Comparison of ENCODE assay signal across 10 mouse cellular contexts in genomic region chr8:120441637-120442036, GRCm38 (mm10).
DNase-seq lines count a peak whose midpoint lies in the region; ATAC-seq lines count a peak whose summit lies in the region.
"Had no signal": no experiment of that assay in that cellular context is flagged by ENCODE, and none has a peak within 500 bp of the region (broad histone marks: within the 10 kb centered on the region; RNA-seq: fewer than 3 reads in every experiment).

No protein-coding gene starts in this region.

- no peak overlapping the region for H3K4me3 ChIP-seq in hindbrain, embryonic 11.5 days (ENCODE audit: low read depth, low read length)
- H3K4me3 ChIP-seq in hindbrain, embryonic 14.5 days (replicated peaks; ENCODE audit: low read length) = no peak overlapping the region
- no peak overlapping the region for H3K4me3 ChIP-seq in liver, embryonic 16.5 days (ENCODE audit: low read depth, low read length)

- 86% methylated on average over 6 of the region's 6 CpGs for WGBS in hindbrain, embryonic 11.5 days
- 81% methylated on average over 6 of the region's 6 CpGs for WGBS in hindbrain, embryonic 14.5 days
- 44% methylated on average over 6 of the region's 6 CpGs for WGBS in liver, embryonic 16.5 days (ENCODE audit: insufficient replicate concordance)

- H3K4me1 ChIP-seq in hindbrain, embryonic 11.5 days (replicated peaks; ENCODE audit: control insufficient read depth, insufficient read depth, low read length) = peaks cover 41% of the 10 kb centered on the region
- H3K4me1 ChIP-seq in hindbrain, embryonic 14.5 days (replicated peaks; ENCODE audit: control insufficient read depth, insufficient read depth, low read length) = peaks cover 46% of the 10 kb centered on the region
- H3K4me1 ChIP-seq in liver, embryonic 16.5 days (ENCODE audit: control insufficient read depth, low read depth, low read length) = peaks cover 27% of the 10 kb centered on the region

- H3K9me3 ChIP-seq in hindbrain, embryonic 11.5 days (ENCODE audit: control insufficient read depth, low read length) = no peaks in the 10 kb centered on the region
- no peaks in the 10 kb centered on the region for H3K9me3 ChIP-seq in hindbrain, embryonic 14.5 days (ENCODE audit: control insufficient read depth, low read length)
- H3K9me3 ChIP-seq in liver, embryonic 16.5 days (replicated peaks; ENCODE audit: control insufficient read depth, low read length) = no peaks in the 10 kb centered on the region

- peak overlapping the region; percentile 44 for H3K27ac ChIP-seq in hindbrain, embryonic 11.5 days (ENCODE audit: low read depth, low read length)
- peak overlapping the region; percentile 28; the same call in 1 of the 2 replicates for H3K27ac ChIP-seq in hindbrain, embryonic 14.5 days
- no peak overlapping the region for H3K27ac ChIP-seq in liver, embryonic 16.5 days (ENCODE audit: low read length)

- H3K27me3 ChIP-seq in hindbrain, embryonic 11.5 days (ENCODE audit: control insufficient read depth, insufficient read depth, low read length) = no peaks in the 10 kb centered on the region; the same call in 1 of the 2 replicates
- no peaks in the 10 kb centered on the region for H3K27me3 ChIP-seq in hindbrain, embryonic 14.5 days (ENCODE audit: control insufficient read depth, insufficient read depth, low read length)
- H3K27me3 ChIP-seq in liver, embryonic 16.5 days (ENCODE audit: control insufficient read depth, insufficient read depth, low read depth, low read length) = no peaks in the 10 kb centered on the region

- ATAC-seq in hindbrain, embryonic 11.5 days (ENCODE audit: low FRiP score) = no peak
- ATAC-seq in hindbrain, embryonic 14.5 days (ENCODE audit: low FRiP score) = no peak
- ATAC-seq in liver, embryonic 16.5 days (ENCODE audit: low read depth) = peak; percentile 58

- no peaks in the 10 kb centered on the region for H3K36me3 ChIP-seq in hindbrain, embryonic 11.5 days (ENCODE audit: control insufficient read depth, insufficient read depth, low read length)
- H3K36me3 ChIP-seq in hindbrain, embryonic 14.5 days (replicated peaks; ENCODE audit: control insufficient read depth, insufficient read depth) = no peaks in the 10 kb centered on the region
- H3K36me3 ChIP-seq in liver, embryonic 16.5 days (ENCODE audit: control insufficient read depth, insufficient read depth) = no peaks in the 10 kb centered on the region

- no peak overlapping the region for H3K9ac ChIP-seq in hindbrain, embryonic 11.5 days (ENCODE audit: low read depth, low read length)
- 0 out of 2 replicates have a peak overlapping the region, but pooled peaks have one; percentile 29 for H3K9ac ChIP-seq in hindbrain, embryonic 14.5 days
- no peak overlapping the region for H3K9ac ChIP-seq in liver, embryonic 16.5 days (ENCODE audit: low read depth, low read length)

- no peak overlapping the region for H3K4me2 ChIP-seq in hindbrain, embryonic 11.5 days (replicated peaks; ENCODE audit: low read depth, low read length)
- H3K4me2 ChIP-seq in hindbrain, embryonic 14.5 days (replicated peaks) = no peak overlapping the region
- no peak overlapping the region for H3K4me2 ChIP-seq in liver, embryonic 16.5 days (ENCODE audit: low read depth, low read length)

- peak; percentile 87 for DNase-seq in kidney, adult 9 months
- no peak for DNase-seq in kidney, postnatal 10 days
- no peak for DNase-seq in hindbrain, embryonic 11.5 days (ENCODE audit: low spot score)
- DNase-seq in hindbrain, embryonic 14.5 days (ENCODE audit: low spot score) = no peak
- no peak for DNase-seq in adrenal gland, postnatal 4 days (ENCODE audit: low spot score in 2 of 2)
- DNase-seq in spleen, postnatal 14 days (ENCODE audit: low spot score in 2 of 2) = no peak
- DNase-seq: layer of hippocampus, postnatal 36 days; lung, postnatal 10 days; right cerebral cortex, postnatal 4 days had no signal
